Mouse (Mus musculus) embryonic fibroblast, embryonic 13.5 days (primary cell): Measurements from ENCODE around the gene Mpp4.

Experiments used
- CTCF ChIP-seq: IDR thresholded peaks from 2 replicates; pipeline ENCODE4 v1.5.1; 2011; ENCODE audit warnings: mild to moderate bottlenecking, control low read depth, low read length, moderate library complexity, borderline replicate concordance; ENCODE audit not compliant: insufficient read depth
- POLR2A ChIP-seq: IDR thresholded peaks from 2 replicates; pipeline ENCODE4 v1.6.1; 2011; ENCODE audit warnings: low read depth, mild to moderate bottlenecking, control low read depth, low read length, moderate library complexity

GRCm38 (mm10) chr1:59163918-59164317 is 729 bp upstream of the Mpp4 start:
- TF ChIP-seq CTCF (no peak), POLR2A (no peak)
